Mouse (Mus musculus) liver, embryonic 14 days (tissue): ENCODE measurements around the gene Gucy2d. TPM values are rescaled to one million over a fixed set of nuclear protein-coding genes. Genes with fewer than 3 reads are reported as not detected.

Experiments used
- polyA plus RNA-seq: library from polyadenylated mRNA; depleted of rRNA; stranded (reverse); fragments of >200 nt; gene quantifications from 2 replicates; pipeline ENCODE4 v1.2.3, GENCODE M21; 2012; rRNA removed

Gene Gucy2d
- polyA plus RNA-seq, result not detected in 2 replicates

GRCm38 (mm10) chr7:98439956-98440466, at the start of gene Gucy2d:
Gene Gucy2d (plus strand): TSS chr7:98440416.

DNA sequence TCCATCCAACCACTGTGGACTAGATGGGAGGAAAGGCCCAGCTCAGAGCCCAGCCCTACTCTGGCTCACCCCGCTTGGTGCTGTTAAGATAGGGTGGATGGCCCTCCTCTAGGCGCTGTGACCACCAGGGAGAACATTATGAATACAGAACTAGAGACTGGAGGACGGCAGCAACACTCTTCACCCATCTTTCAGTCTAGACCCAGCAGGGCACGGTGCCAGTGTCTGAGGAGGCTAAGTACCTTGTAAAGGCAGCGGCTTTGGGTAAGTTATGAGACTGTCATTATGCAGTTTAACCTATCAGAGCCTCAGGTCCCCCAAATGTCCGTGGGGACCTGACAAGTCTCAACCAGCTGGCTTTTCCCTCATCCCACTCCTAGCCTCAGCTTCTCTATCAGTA, 48.9 kb downstream of the Gucy2d start, which contains the start of gene Lrrc32:
Gene Lrrc32, plus strand, starts transcription at position 153 of the 400 bp plus-strand sequence.

Other genes with a start within 250 kb of the Gucy2d start
- gene B3gnt6, start 240.9 kb upstream of the Gucy2d start, polyA plus RNA-seq, result 0.03 and 0.05 TPM in 2 replicates
- gene Acer3, start 119.2 kb upstream of the Gucy2d start, polyA plus RNA-seq, result 14.5 and 17.0 TPM in 2 replicates
- gene Tsku, start 79.1 kb upstream of the Gucy2d start, polyA plus RNA-seq, result 1.7 TPM in 2 replicates
- 3.9 TPM in 2 replicates for gene Lrrc32, start 48.9 kb downstream of the Gucy2d start, polyA plus RNA-seq
- gene Emsy, start 216.4 kb downstream of the Gucy2d start, polyA plus RNA-seq, result 7.7 and 9.0 TPM in 2 replicates